Mouse (Mus musculus) thymus, adult 2 months (tissue): ENCODE measurements around the gene Gas2. TPM values are rescaled to one million over a fixed set of nuclear protein-coding genes. Genes with fewer than 3 reads are reported as not detected.
A peak's percentile ranks its signal among the peaks of the same experiment; 100 is the strongest.

Experiments used
- DNase-seq: peaks from one replicate; pipeline ENCODE4 v3.0.0; 2021
- H3K27ac ChIP-seq: fragments of 200-500 bp; 2 replicates; pipeline ENCODE4 v1.5.1; 2012; ENCODE audit warnings: low read length, control low read depth; ENCODE audit not compliant: control insufficient read depth, insufficient read depth
- H3K27me3 ChIP-seq: fragments of 200-500 bp; 2 replicates; pipeline ENCODE4 v1.6.1; 2012; ENCODE audit warnings: mild to moderate bottlenecking, low read length, moderate library complexity, mixed read lengths; ENCODE audit not compliant: control insufficient read depth, insufficient read depth
- H3K36me3 ChIP-seq: fragments of 200-500 bp; 2 replicates; pipeline ENCODE4 v1.6.1; 2012; ENCODE audit warnings: mild to moderate bottlenecking, low read length, moderate library complexity; ENCODE audit not compliant: control insufficient read depth, insufficient read depth
- H3K4me1 ChIP-seq: fragments of 200-500 bp; replicated peaks from 2 replicates; pipeline ENCODE4 v1.6.1; 2012; ENCODE audit warnings: low read length; ENCODE audit not compliant: control insufficient read depth, insufficient read depth
- H3K4me3 ChIP-seq: fragments of 200-500 bp; 2 replicates; pipeline ENCODE4 v1.5.1; 2012; ENCODE audit warnings: mild to moderate bottlenecking, low read length, control low read depth, moderate library complexity; ENCODE audit not compliant: control insufficient read depth, insufficient read depth
- CTCF ChIP-seq: fragments of 200-500 bp; IDR thresholded peaks from 2 replicates; pipeline ENCODE4 v1.5.1; 2012; ENCODE audit warnings: mild to moderate bottlenecking, control low read depth, low read length, moderate library complexity, borderline replicate concordance; ENCODE audit not compliant: control insufficient read depth, poor library complexity, insufficient read depth; ENCODE audit errors: extremely low read depth
- POLR2A ChIP-seq: fragments of 200-500 bp; IDR thresholded peaks from 2 replicates; pipeline ENCODE4 v1.6.1; 2012; ENCODE audit warnings: mild to moderate bottlenecking, low read length, control low read depth, moderate library complexity; ENCODE audit not compliant: control insufficient read depth, poor library complexity, insufficient read depth; ENCODE audit errors: extremely low read depth
- WGBS: fragments of 180-500 bp; shearing (Covaris S2); methylation state at CpG from one replicate; pipeline ENCODE4 v1.1.7; 2018; 5-methylcytosine and 5-hydroxymethylcytosine counted together
- polyA plus RNA-seq: library from polyadenylated mRNA; depleted of rRNA; stranded (reverse); fragments of >200 nt; gene quantifications from 2 replicates; pipeline ENCODE4 v1.2.3, GENCODE M21; 2012

Gas2 gene
- polyA plus RNA-seq, 1 experiment = 2.4 TPM

GRCm38 (mm10) chr7:51823562-51824338 is 38.1 kb upstream of the Gas2 start:
- 84% methylated on average over 7 of the region's 7 CpGs for WGBS
- H3K36me3 ChIP-seq = no peaks in the 10 kb centered on the region
- DNase-seq = no peak
- H3K27me3 ChIP-seq = no peaks in the 10 kb centered on the region
- H3K4me3 ChIP-seq = no peak overlapping the region
- H3K27ac ChIP-seq = no peak overlapping the region
- TF ChIP-seq POLR2A (no peak), CTCF (no peak)
- H3K4me1 ChIP-seq = no peaks in the 10 kb centered on the region

DNA sequence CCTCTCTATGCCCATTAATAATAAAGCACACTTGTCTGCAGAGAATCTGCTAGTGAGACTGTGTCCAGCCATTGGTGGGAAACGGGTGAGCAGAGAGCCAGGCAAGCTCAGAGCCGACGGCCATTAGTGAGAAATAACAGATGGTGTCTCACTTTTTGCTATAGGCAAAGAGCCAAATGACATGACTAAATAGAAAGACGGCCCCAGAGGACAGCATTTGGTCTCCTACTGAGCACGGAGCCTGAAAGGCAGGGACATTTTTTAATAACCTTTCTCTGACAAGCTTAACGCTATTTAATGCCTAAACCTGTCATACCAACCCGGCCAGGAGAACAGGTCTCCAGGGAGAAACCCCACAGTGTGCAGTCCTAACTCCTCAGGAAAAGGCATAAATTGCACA is 29.9 kb upstream of the Gas2 start:
- WGBS = 84% methylated on average over 7 of the region's 7 CpGs
- Histone ChIP-seq H3K4me3 (no peak overlapping the region), H3K36me3 (no peaks in the 10 kb centered on the region), H3K27ac (no peak overlapping the region), H3K27me3 (no peaks in the 10 kb centered on the region), H3K4me1 (no peaks in the 10 kb centered on the region)
- TF ChIP-seq CTCF = no peak
- no peak for DNase-seq

DNA sequence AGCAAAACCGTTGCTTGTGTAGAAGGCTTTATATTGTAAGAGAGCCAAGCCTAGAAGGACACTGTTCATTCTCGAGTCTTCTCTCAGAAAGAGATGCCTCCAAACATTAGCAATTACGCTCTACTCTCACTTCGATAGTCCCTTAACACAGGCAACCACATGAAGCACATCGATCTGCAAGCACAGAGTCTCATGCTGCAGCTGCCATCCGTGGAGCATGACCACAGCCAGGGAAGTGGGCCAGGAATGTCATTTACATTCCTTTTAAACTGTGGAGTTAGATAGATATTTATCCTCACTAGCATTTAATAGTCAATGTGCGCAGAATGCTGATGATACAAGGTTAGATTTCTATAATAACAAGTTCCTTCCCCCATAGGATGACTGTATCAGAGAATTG is 21.3 kb upstream of the Gas2 start:
- Histone ChIP-seq H3K36me3 (no peaks in the 10 kb centered on the region), H3K27me3 (no peaks in the 10 kb centered on the region), H3K27ac (no peak overlapping the region), H3K4me3 (no peak overlapping the region), H3K4me1 (no peaks in the 10 kb centered on the region)
- 86% methylated on average over 7 of the region's 7 CpGs for WGBS
- TF ChIP-seq POLR2A (no peak), CTCF (no peak)
- no peak for DNase-seq

- no peaks in the 10 kb centered on the region for H3K27me3 ChIP-seq
Observed at GRCm38 (mm10) chr7:51850877-51851276, 10.9 kb upstream of the Gas2 start.

GRCm38 (mm10) chr7:51851890-51852507 is 9.8 kb upstream of the Gas2 start:
- WGBS = 98% methylated on average over 5 of the region's 5 CpGs

More at GRCm38 (mm10) chr7:51850877-51851276, 10.9 kb upstream of the Gas2 start:
- TF ChIP-seq POLR2A (no peak), CTCF (no peak)
- Histone ChIP-seq H3K4me3 (no peak overlapping the region), H3K36me3 (no peaks in the 10 kb centered on the region), H3K27ac (no peak overlapping the region), H3K4me1 (no peaks in the 10 kb centered on the region)
- no peak for DNase-seq
- 95% methylated on average over 6 of the region's 6 CpGs for WGBS

GRCm38 (mm10) chr7:51862097-51862492 is 280 bp downstream of the Gas2 start, which contains the start of gene Fancf:
TSS of gene Fancf (minus strand) at chr7:51862267.
- TF ChIP-seq CTCF (no peak; the same call in 1 of the 2 replicates), POLR2A (peak; percentile 18; the same call in 1 of the 2 replicates)
- Histone ChIP-seq H3K4me3 (peak within 1 kb of the TSS; percentile 86), H3K36me3 (no peaks in the 10 kb centered on the region), H3K27me3 (no peaks in the 10 kb centered on the region), H3K27ac (peak within 1 kb of the TSS; percentile 82), H3K4me1 (peaks cover 5% of the 10 kb centered on the region)
- peak; percentile 98 for DNase-seq
- under 1% methylated on average over 43 of the region's 43 CpGs for WGBS

More at GRCm38 (mm10) chr7:51851890-51852507, 9.8 kb upstream of the Gas2 start:
- TF ChIP-seq POLR2A (no peak), CTCF (no peak)
- Histone ChIP-seq H3K27ac (no peak overlapping the region), H3K4me1 (no peaks in the 10 kb centered on the region), H3K4me3 (no peak overlapping the region), H3K36me3 (no peaks in the 10 kb centered on the region), H3K27me3 (no peaks in the 10 kb centered on the region)
- DNase-seq = no peak
